Comparison of ENCODE assay signal across 22 mouse cellular contexts in genomic region chr12:84944813-84945553, GRCm38 (mm10). TPM values are rescaled to one million over a fixed set of nuclear protein-coding genes. Genes with fewer than 3 reads are reported as not detected.
A peak's percentile ranks its signal among the peaks of the same experiment; 100 is the strongest.
DNase-seq lines count a peak whose midpoint lies in the region; ATAC-seq and TF ChIP-seq lines count a peak whose summit lies in the region.
"Had no signal": no experiment of that assay in that cellular context is flagged by ENCODE, and none has a peak within 500 bp of the region (broad histone marks: within the 10 kb centered on the region; RNA-seq: fewer than 3 reads in every experiment).

No protein-coding gene starts in this region.

- TF ChIP-seq CTCF in heart, postnatal 0 days (IDR thresholded peaks at IDR 0.05; ENCODE audit: low read depth): no peak

- no peaks in the 10 kb centered on the region for H3K9me3 ChIP-seq in heart, postnatal 0 days (replicated peaks; ENCODE audit: control insufficient read depth, low read length)
- H3K9me3 ChIP-seq: embryonic facial prominence, embryonic 10.5 days; forebrain, embryonic 12.5 days; hindbrain, embryonic 10.5 days; intestine, embryonic 15.5 days; midbrain, embryonic 12.5 days; neural tube, embryonic 15.5 days had no signal

- no peak for ATAC-seq in heart, postnatal 0 days (ENCODE audit: insufficient read depth, low read depth)
- peak; percentile 50; the same call in 1 of the 2 replicates for ATAC-seq in erythroblast, adult 5-6 weeks (replicated peaks; ENCODE audit: low FRiP score, poor library complexity, severe bottlenecking)
- 0 out of 2 replicates have a peak, but pooled peaks have one; percentile 48 for ATAC-seq in megakaryocyte-erythroid progenitor cell, adult 5-6 weeks (replicated peaks; ENCODE audit: low FRiP score, low TSS enrichment, poor library complexity, severe bottlenecking)
- ATAC-seq: hindbrain, embryonic 16.5 days; intestine, embryonic 15.5 days had no signal

- peak overlapping the region; percentile 94 for H3K27ac ChIP-seq in heart, postnatal 0 days (ENCODE audit: low read depth)
- H3K27ac ChIP-seq: embryonic facial prominence, embryonic 10.5 days; forebrain, embryonic 12.5 days; hindbrain, embryonic 10.5 days; intestine, embryonic 15.5 days; left cerebral cortex, adult 2 months; midbrain, embryonic 12.5 days; neural tube, embryonic 15.5 days had no signal

- H3K4me2 ChIP-seq in heart, postnatal 0 days (ENCODE audit: low read depth, low read length): no peak overlapping the region
- H3K4me2 ChIP-seq: forebrain, embryonic 12.5 days; intestine, embryonic 15.5 days; midbrain, embryonic 12.5 days; neural tube, embryonic 15.5 days had no signal

- peaks cover 31% of the 10 kb centered on the region for H3K36me3 ChIP-seq in heart, postnatal 0 days (replicated peaks; ENCODE audit: control insufficient read depth, insufficient read depth, low read length)
- H3K36me3 ChIP-seq: intestine, embryonic 15.5 days had no signal

- no peaks in the 10 kb centered on the region for H3K27me3 ChIP-seq in heart, postnatal 0 days (ENCODE audit: control insufficient read depth, insufficient read depth, low read length)
- H3K27me3 ChIP-seq: forebrain, embryonic 12.5 days; intestine, embryonic 15.5 days; midbrain, embryonic 12.5 days; neural tube, embryonic 15.5 days had no signal

- H3K4me1 ChIP-seq in heart, postnatal 0 days (ENCODE audit: control insufficient read depth, insufficient read depth): peaks cover 48% of the 10 kb centered on the region
- H3K4me1 ChIP-seq: embryonic facial prominence, embryonic 10.5 days; forebrain, embryonic 12.5 days; hindbrain, embryonic 10.5 days; intestine, embryonic 15.5 days; midbrain, embryonic 12.5 days; neural tube, embryonic 15.5 days had no signal

- intact Hi-C loops in heart, postnatal 36 days (cut with DNase I): no loop called here

- 75% methylated on average over 9 of the region's 9 CpGs for WGBS in heart, postnatal 0 days

- no peak overlapping the region for H3K9ac ChIP-seq in heart, postnatal 0 days (replicated peaks; ENCODE audit: low read depth, low read length)
- H3K9ac ChIP-seq: forebrain, embryonic 12.5 days; intestine, embryonic 15.5 days; midbrain, embryonic 12.5 days; neural tube, embryonic 15.5 days had no signal

- TF ChIP-seq EP300 in heart, postnatal 0 days (IDR thresholded peaks at IDR 0.05; ENCODE audit: low read depth): no peak

- DNase-seq in heart, adult 11 months: peak; percentile 87
- no peak for DNase-seq in heart, postnatal 36 days
- no peak for DNase-seq in heart, postnatal 0 days (ENCODE audit: low spot score)
- no peak for DNase-seq in heart, adult 9 months (ENCODE audit: low spot score in 2 of 2)
- no peak for DNase-seq in spleen, postnatal 10 days (ENCODE audit: low spot score in 2 of 2)
- DNase-seq: cerebellum, adult 11-12 months; cerebellum, postnatal 10 days; kidney, adult 8-10 months; kidney, postnatal 10 days; lung, adult 2 months; lung, postnatal 14 days; thymus, postnatal 14 days had no signal

- no peak overlapping the region for H3K4me3 ChIP-seq in heart, postnatal 0 days (ENCODE audit: low read depth, low read length)
- H3K4me3 ChIP-seq: embryonic facial prominence, embryonic 10.5 days; forebrain, embryonic 12.5 days; hindbrain, embryonic 10.5 days; intestine, embryonic 15.5 days; left cerebral cortex, adult 2 months; midbrain, embryonic 12.5 days; neural tube, embryonic 15.5 days had no signal

RNA-seq across cellular contexts. Expression of gene Fcf1, which starts 25.7 kb away (rescaled TPM):
- 10 to 100 TPM; 37.0 to 37.2 TPM for total RNA-seq in heart, postnatal 36 days (2021)
- 17.8 and 39.1 TPM in 2 replicates for total RNA-seq in heart, postnatal 0 days (2014; rRNA removed; ENCODE audit: low replicate concordance)
- 85.1 and 90.9 TPM in 2 replicates for polyA plus RNA-seq in heart, postnatal 0 days (2015; fragmentation: Nextera tagmentation; extraction: Ambion mirVana)
- total RNA-seq in erythroblast, adult 5-6 weeks (2015; ENCODE audit: low replicate concordance): 34.8 and 45.6 TPM in 2 replicates
- 26.7 and 61.2 TPM in 2 replicates for total RNA-seq in erythroblast, adult 5-6 weeks (2017; ENCODE audit: low replicate concordance)
- total RNA-seq in megakaryocyte-erythroid progenitor cell, adult 5-6 weeks (2014; fragmentation: Nextera tagmentation): 234 and 237 TPM in 2 replicates
- total RNA-seq in megakaryocyte-erythroid progenitor cell, adult 5-6 weeks (2017): 147 and 211 TPM in 2 replicates

RNA-seq across cellular contexts. Expression of gene Arel1, which starts 25.7 kb away (rescaled TPM):
- total RNA-seq in heart, postnatal 36 days (2021): 10 to 100 TPM; 40.4 to 46.7 TPM
- 33.2 and 38.8 TPM in 2 replicates for total RNA-seq in heart, postnatal 0 days (2014; rRNA removed; ENCODE audit: low replicate concordance)
- polyA plus RNA-seq in heart, postnatal 0 days (2015; fragmentation: Nextera tagmentation; extraction: Ambion mirVana): 11.0 and 12.1 TPM in 2 replicates
- total RNA-seq in erythroblast, adult 5-6 weeks (2015; ENCODE audit: low replicate concordance): 126 and 147 TPM in 2 replicates
- total RNA-seq in erythroblast, adult 5-6 weeks (2017; ENCODE audit: low replicate concordance): 216 and 219 TPM in 2 replicates
- 39.2 and 51.6 TPM in 2 replicates for total RNA-seq in megakaryocyte-erythroid progenitor cell, adult 5-6 weeks (2014; fragmentation: Nextera tagmentation)
- 38.8 and 48.6 TPM in 2 replicates for total RNA-seq in megakaryocyte-erythroid progenitor cell, adult 5-6 weeks (2017)

RNA-seq across cellular contexts. Expression of gene Ylpm1, which starts 51.1 kb away (rescaled TPM):
- total RNA-seq in heart, postnatal 36 days (2021): 10 to 100 TPM; 26.3 to 27.7 TPM
- total RNA-seq in heart, postnatal 0 days (2014; rRNA removed; ENCODE audit: low replicate concordance): 10.2 and 14.7 TPM in 2 replicates
- 10.2 and 10.5 TPM in 2 replicates for polyA plus RNA-seq in heart, postnatal 0 days (2015; fragmentation: Nextera tagmentation; extraction: Ambion mirVana)
- total RNA-seq in erythroblast, adult 5-6 weeks (2015; ENCODE audit: low replicate concordance): 25.1 and 28.4 TPM in 2 replicates
- total RNA-seq in erythroblast, adult 5-6 weeks (2017; ENCODE audit: low replicate concordance): 17.2 and 46.0 TPM in 2 replicates
- 97.2 and 106 TPM in 2 replicates for total RNA-seq in megakaryocyte-erythroid progenitor cell, adult 5-6 weeks (2014; fragmentation: Nextera tagmentation)
- total RNA-seq in megakaryocyte-erythroid progenitor cell, adult 5-6 weeks (2017): 35.0 and 77.3 TPM in 2 replicates
